Mouse (Mus musculus) MEL (cell line): ENCODE data around the gene Col6a5. TPM values are rescaled to one million over a fixed set of nuclear protein-coding genes. Genes with fewer than 3 reads are reported as not detected.

ENCODE experiments used
- DNase-seq: peaks from one replicate; pipeline ENCODE4 v3.0.0; 2011; ENCODE audit warnings: low read depth, low spot score
- H3K27ac ChIP-seq: 2 replicates; pipeline ENCODE4 v1.5.1; 2012; ENCODE audit warnings: low read depth, mild to moderate bottlenecking, control low read depth, low read length, moderate library complexity; ENCODE audit not compliant: control insufficient read depth
- H3K27me3 ChIP-seq, 2 experiments: fragments of 150-350 bp in 1 of 2; sonication (generic) in 1 of 2; 2 replicates each; pipeline ENCODE4 v1.6.1; 2012; ENCODE audit warnings: low read length in 2 of 2, mild to moderate bottlenecking in 2 of 2, improper control_type of control experiment in 1 of 2, moderate library complexity in 1 of 2; ENCODE audit not compliant: insufficient read depth in 2 of 2, control insufficient read depth in 1 of 2
- H3K36me3 ChIP-seq, 2 experiments: 2 replicates each; pipeline ENCODE4 v1.6.1; 2012 to 2014; ENCODE audit warnings: low read length in 2 of 2, improper control_type of control experiment in 1 of 2, inconsistent platforms in 1 of 2, mild to moderate bottlenecking in 1 of 2; ENCODE audit not compliant: insufficient read depth in 2 of 2, control insufficient read depth in 1 of 2
- H3K4me1 ChIP-seq, 2 experiments: fragments of 150-350 bp in 1 of 2; sonication (generic) in 1 of 2; 2 replicates each; pipeline ENCODE4 v1.6.1; 2012; ENCODE audit warnings: low read length in 2 of 2, improper control_type of control experiment in 1 of 2, mild to moderate bottlenecking in 1 of 2; ENCODE audit not compliant: insufficient read depth in 2 of 2, control insufficient read depth in 1 of 2
- H3K4me3 ChIP-seq, 2 experiments: fragments of 150-350 bp in 1 of 2; sonication (generic) in 1 of 2; 2 replicates each; pipeline ENCODE4 v1.5.1; 2012; ENCODE audit warnings: low read depth in 2 of 2, low read length in 2 of 2, mild to moderate bottlenecking in 2 of 2, moderate library complexity in 2 of 2, control low read depth in 1 of 2, improper control_type of control experiment in 1 of 2; ENCODE audit not compliant: control insufficient read depth in 1 of 2, insufficient read depth in 1 of 2
- H3K79me2 ChIP-seq: 2 replicates; pipeline ENCODE4 v1.6.1; 2012; ENCODE audit warnings: mild to moderate bottlenecking, low read length, moderate library complexity; ENCODE audit not compliant: control insufficient read depth, poor library complexity, insufficient read depth
- H3K9ac ChIP-seq: 2 replicates; pipeline ENCODE4 v1.6.1; 2012; ENCODE audit warnings: low read depth, mild to moderate bottlenecking, control low read depth, low read length, moderate library complexity; ENCODE audit not compliant: control insufficient read depth, poor library complexity, severe bottlenecking
- H3K9me3 ChIP-seq: fragments of 150-350 bp; sonication (generic); replicated peaks from 2 replicates; pipeline ENCODE4 v1.6.1; 2012; ENCODE audit warnings: mild to moderate bottlenecking, low read length, improper control_type of control experiment, moderate library complexity; ENCODE audit not compliant: insufficient read depth
- BHLHE40 ChIP-seq: IDR thresholded peaks from 2 replicates; pipeline ENCODE4 v1.6.1; 2012; ENCODE audit warnings: low read depth, mild to moderate bottlenecking, inconsistent platforms, low read length, improper control_type of control experiment, borderline replicate concordance
- CHD2 ChIP-seq: IDR thresholded peaks from 2 replicates; pipeline ENCODE4 v1.6.1; 2011; ENCODE audit warnings: low read length, improper control_type of control experiment
- CTCF ChIP-seq, 3 experiments: IDR thresholded peaks in 2 of 3; conservative IDR thresholded peaks in 1 of 3; 2 replicates each; pipeline ENCODE4 v1.5.1; 2011 to 2012; ENCODE audit warnings: low read length in 3 of 3, low read depth in 2 of 3, mild to moderate bottlenecking in 2 of 3, improper control_type of control experiment in 1 of 3, inconsistent platforms in 1 of 3, mixed read lengths in 1 of 3, moderate library complexity in 1 of 3; ENCODE audit not compliant: control insufficient read depth in 1 of 3, insufficient read depth in 1 of 3, poor library complexity in 1 of 3, severe bottlenecking in 1 of 3
- ETS1 ChIP-seq: IDR thresholded peaks from 2 replicates; pipeline ENCODE4 v1.6.1; 2012; ENCODE audit warnings: low read depth, mild to moderate bottlenecking, inconsistent platforms, low read length, improper control_type of control experiment, moderate library complexity
- GATA1 ChIP-seq: IDR thresholded peaks from 2 replicates; pipeline ENCODE4 v1.6.1; 2011; ENCODE audit warnings: low read depth, low read length, improper control_type of control experiment
- JUND ChIP-seq: IDR thresholded peaks from 2 replicates; pipeline ENCODE4 v1.6.1; 2011; ENCODE audit warnings: low read depth, mild to moderate bottlenecking, improper control_type of control experiment, low read length
- KAT2A ChIP-seq: conservative IDR thresholded peaks from 2 replicates; pipeline ENCODE4 v1.6.1; 2012; ENCODE audit warnings: low read depth, low read length, improper control_type of control experiment, inconsistent platforms
- MAX ChIP-seq: IDR thresholded peaks from 2 replicates; pipeline ENCODE4 v1.6.1; 2011; ENCODE audit warnings: low read length, improper control_type of control experiment
- MAZ ChIP-seq: IDR thresholded peaks from 2 replicates; pipeline ENCODE4 v1.6.1; 2012; ENCODE audit warnings: low read depth, mild to moderate bottlenecking, inconsistent platforms, low read length, improper control_type of control experiment
- MXI1 ChIP-seq: IDR thresholded peaks from 2 replicates; pipeline ENCODE4 v1.6.1; 2011; ENCODE audit warnings: mild to moderate bottlenecking, low read depth, low read length, improper control_type of control experiment
- NRF1 ChIP-seq: IDR thresholded peaks from 2 replicates; pipeline ENCODE4 v1.6.1; 2014; ENCODE audit warnings: low read depth, mild to moderate bottlenecking, inconsistent platforms, low read length, improper control_type of control experiment, moderate library complexity; ENCODE audit not compliant: poor library complexity, insufficient read depth, severe bottlenecking
- POLR2AphosphoS2 ChIP-seq: IDR thresholded peaks from 2 replicates; pipeline ENCODE4 v1.6.1; 2011; ENCODE audit warnings: low read length, improper control_type of control experiment
- POLR2AphosphoS5 ChIP-seq: IDR thresholded peaks from 2 replicates; pipeline ENCODE4 v1.6.1; 2012; ENCODE audit warnings: low read depth, borderline replicate concordance, mild to moderate bottlenecking, inconsistent platforms, low read length, moderate library complexity, mixed read lengths
- RAD21 ChIP-seq: IDR thresholded peaks from 2 replicates; pipeline ENCODE4 v1.6.1; 2011; ENCODE audit warnings: mild to moderate bottlenecking, low read depth, low read length, improper control_type of control experiment
- RCOR1 ChIP-seq: IDR thresholded peaks from 2 replicates; pipeline ENCODE4 v1.6.1; 2012; ENCODE audit warnings: low read depth, mild to moderate bottlenecking, inconsistent platforms, low read length, improper control_type of control experiment
- SMC3 ChIP-seq: IDR thresholded peaks from 2 replicates; pipeline ENCODE4 v1.6.1; 2011; ENCODE audit warnings: low read depth, low read length, improper control_type of control experiment
- TBP ChIP-seq: IDR thresholded peaks from 2 replicates; pipeline ENCODE4 v1.8.0; 2011; ENCODE audit warnings: low read depth, low read length, improper control_type of control experiment
- TCF12 ChIP-seq: IDR thresholded peaks from 2 replicates; pipeline ENCODE4 v1.6.1; 2014; ENCODE audit warnings: low read depth, mild to moderate bottlenecking, inconsistent platforms, low read length, improper control_type of control experiment, moderate library complexity
- USF1 ChIP-seq: IDR thresholded peaks from 2 replicates; pipeline ENCODE4 v1.6.1; 2014; ENCODE audit warnings: low read depth, mild to moderate bottlenecking, inconsistent platforms, low read length, improper control_type of control experiment, moderate library complexity
- polyA plus RNA-seq, 2 experiments: library from polyadenylated mRNA; stranded (reverse) in 1 of 2; unstranded in 1 of 2; fragments of >175 nt in 1 of 2; fragments of >200 nt in 1 of 2; gene quantifications; 2 replicates each; pipeline versions ENCODE4 v1.2.1 to v1.2.4; 2012; ENCODE audit warnings: low replicate concordance in 2 of 2, low read depth in 1 of 2; ENCODE audit not compliant: insufficient read length in 2 of 2, insufficient read depth in 1 of 2, missing spikeins in 1 of 2
- total RNA-seq: library from RNA; depleted of rRNA; stranded (reverse); fragments of 300-350 nt; gene quantifications from 2 replicates; pipeline ENCODE4 v1.2.3, GENCODE M21; 2012

The Col6a5 gene
- total and polyA plus RNA-seq, 3 experiments: not detected

DNA sequence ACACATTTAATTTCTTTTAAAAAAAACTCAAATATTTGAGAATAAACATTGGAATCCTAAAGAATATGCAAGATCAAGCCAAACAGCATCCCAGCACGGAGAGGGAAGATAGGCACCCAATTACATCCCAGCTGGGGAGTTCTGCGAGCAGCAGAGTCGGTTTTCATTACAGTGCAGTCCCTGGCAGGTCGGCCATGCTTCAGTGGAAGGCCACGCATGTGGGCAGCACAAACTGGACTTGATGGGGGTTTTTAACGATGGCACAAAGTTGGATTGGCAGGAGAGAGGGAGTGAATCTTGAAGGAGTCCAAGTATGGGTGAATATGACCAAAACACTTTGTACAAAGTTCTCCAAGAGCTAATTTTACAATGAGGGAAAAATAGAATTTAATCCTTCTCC is 29.7 kb upstream of the Col6a5 start:
- H3K9ac ChIP-seq: no peak overlapping the region
- TF ChIP-seq RCOR1 (no peak), TBP (no peak), BHLHE40 (no peak), MXI1 (no peak), POLR2AphosphoS2 (no peak), GATA1 (no peak), POLR2AphosphoS5 (no peak), ETS1 (no peak)
- no peaks in the 10 kb centered on the region for H3K36me3 ChIP-seq
- no peak overlapping the region for H3K4me3 ChIP-seq
- no peak for DNase-seq
- H3K27me3 ChIP-seq: no peaks in the 10 kb centered on the region
- no peaks in the 10 kb centered on the region for H3K9me3 ChIP-seq
- H3K4me1 ChIP-seq: no peaks in the 10 kb centered on the region
- H3K79me2 ChIP-seq: no peaks in the 10 kb centered on the region
- no peak overlapping the region for H3K27ac ChIP-seq

- H3K79me2 ChIP-seq: no peaks in the 10 kb centered on the region
- H3K4me1 ChIP-seq: no peaks in the 10 kb centered on the region
- no peaks in the 10 kb centered on the region for H3K36me3 ChIP-seq
- H3K27me3 ChIP-seq: no peaks in the 10 kb centered on the region
- no peak overlapping the region for H3K9ac ChIP-seq
- no peak overlapping the region for H3K27ac ChIP-seq
- DNase-seq: no peak
- no peaks in the 10 kb centered on the region for H3K9me3 ChIP-seq
- H3K4me3 ChIP-seq: no peak overlapping the region
- TF ChIP-seq MAX (no peak), JUND (no peak), USF1 (no peak), POLR2AphosphoS5 (no peak), CHD2 (no peak), TCF12 (no peak), KAT2A (no peak), TBP (no peak), MXI1 (no peak), MAZ (no peak), NRF1 (no peak)
Observed at GRCm38 (mm10) chr9:105989468-105989867, 29.0 kb upstream of the Col6a5 start.

GRCm38 (mm10) chr9:105988096-105988495 is 27.7 kb upstream of the Col6a5 start:
- Histone ChIP-seq H3K4me3 (no peak overlapping the region), H3K27me3 (no peaks in the 10 kb centered on the region), H3K9ac (no peak overlapping the region), H3K9me3 (no peaks in the 10 kb centered on the region), H3K36me3 (no peaks in the 10 kb centered on the region), H3K27ac (no peak overlapping the region), H3K4me1 (no peaks in the 10 kb centered on the region), H3K79me2 (no peaks in the 10 kb centered on the region)
- TF ChIP-seq SMC3 (0 out of 2 replicates have a peak, but pooled peaks have one; percentile 12), RAD21 (peak; percentile 28), CTCF (IDR thresholded peaks at IDR 0.05 in 2 of 3, conservative IDR thresholded peaks at IDR 0.05 in 1 of 3; ENCODE audit: control insufficient read depth in 1 of 3, insufficient read depth in 1 of 3, low read depth in 2 of 3, low read length in 3 of 3, poor library complexity in 1 of 3, severe bottlenecking in 1 of 3) (peak in 1 of 3 experiments; percentile 18; a peak in 2 of 6 replicates), MAZ (no peak)
- peak; percentile 4 for DNase-seq
